Mouse (Mus musculus): Measurements from ENCODE around the gene Wdr81.

Gene Wdr81

DNA sequence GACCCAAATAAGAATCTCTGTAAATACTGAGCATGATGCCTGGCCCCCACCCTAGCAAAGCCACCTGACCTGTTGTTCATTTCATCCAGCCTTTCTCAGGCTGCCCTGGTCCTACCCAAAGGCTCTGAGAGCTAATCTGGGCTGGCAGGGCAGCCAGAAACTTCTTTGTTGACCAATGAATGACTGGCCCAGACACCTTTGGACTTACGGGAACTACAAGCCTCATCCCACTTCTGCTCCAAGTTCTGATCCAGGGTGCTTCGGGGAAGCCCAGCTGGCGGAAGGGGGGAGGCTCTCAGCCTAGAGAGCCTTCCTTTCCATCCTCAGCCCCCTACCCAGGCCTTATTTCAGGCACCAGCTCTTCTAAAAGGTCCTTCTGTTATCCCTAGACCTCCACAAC is 15.7 kb downstream of the Wdr81 start:
- in situ Hi-C loops (cut with MboI; ENCODE audit: low sequenced_read_pairs): no loop called here

DNA sequence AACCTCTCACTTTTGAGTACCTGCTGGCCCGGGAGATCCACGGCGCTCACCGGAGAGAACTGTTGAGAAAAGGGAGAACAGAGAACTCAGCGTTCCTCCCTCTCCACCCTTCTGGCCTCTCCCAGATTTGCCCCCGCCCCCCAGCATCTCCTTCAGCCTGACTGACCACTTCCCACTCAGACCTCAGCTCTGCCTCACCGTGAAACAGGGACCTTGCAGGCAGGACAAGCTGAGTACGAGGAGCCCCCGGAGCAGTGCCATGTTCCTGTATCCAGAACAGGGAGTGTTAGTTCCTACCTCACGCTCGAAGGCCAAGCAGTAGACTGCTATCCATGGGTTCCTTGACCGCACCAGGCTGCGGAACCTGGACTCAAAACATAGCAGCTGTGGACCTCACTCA is 16.3 kb downstream of the Wdr81 start:
- in situ Hi-C loops (cut with MboI; ENCODE audit: low sequenced_read_pairs): no loop called here

DNA sequence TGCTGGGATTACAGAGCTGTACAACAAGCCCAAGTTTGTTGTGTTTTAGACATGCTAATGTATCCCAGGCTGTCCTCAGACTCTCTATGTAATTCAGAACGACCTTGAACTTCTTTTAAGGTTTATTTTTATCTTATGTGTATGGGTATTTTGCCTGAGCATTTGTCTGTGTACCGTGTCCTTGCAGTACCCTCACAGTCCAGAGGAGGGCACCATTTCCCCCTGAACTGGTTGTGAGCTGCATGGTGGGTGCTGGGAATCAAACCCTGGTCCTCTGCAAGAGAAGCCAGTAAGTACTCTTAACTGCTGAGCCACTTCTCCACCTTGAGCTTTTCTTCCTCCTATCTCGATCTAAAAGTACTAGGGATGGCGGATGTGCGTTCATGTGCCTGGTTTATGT is 20.4 kb downstream of the Wdr81 start:
- in situ Hi-C loops (cut with MboI; ENCODE audit: low sequenced_read_pairs): no loop called here

DNA sequence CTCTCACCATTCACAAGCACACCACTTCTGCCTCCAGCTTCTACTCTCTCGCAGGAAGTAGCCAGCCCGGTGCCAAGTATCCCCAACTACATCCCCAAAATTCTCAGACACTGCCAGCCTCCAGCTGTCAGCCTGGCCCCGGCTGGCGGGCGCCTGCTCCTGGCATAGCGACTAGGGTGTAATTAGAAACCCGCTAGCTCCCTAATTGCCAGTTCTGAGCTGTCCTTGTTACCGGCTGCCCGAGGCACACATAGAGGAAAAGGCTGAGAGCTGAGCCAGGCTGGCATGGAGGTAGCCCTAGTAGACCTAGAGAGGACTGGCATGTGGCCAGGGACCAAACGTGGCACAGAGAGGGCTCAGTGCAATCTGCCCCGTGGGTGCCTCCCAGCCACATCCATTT is 23.2 kb downstream of the Wdr81 start:
- in situ Hi-C loops (cut with MboI; ENCODE audit: low sequenced_read_pairs): no loop called here

DNA sequence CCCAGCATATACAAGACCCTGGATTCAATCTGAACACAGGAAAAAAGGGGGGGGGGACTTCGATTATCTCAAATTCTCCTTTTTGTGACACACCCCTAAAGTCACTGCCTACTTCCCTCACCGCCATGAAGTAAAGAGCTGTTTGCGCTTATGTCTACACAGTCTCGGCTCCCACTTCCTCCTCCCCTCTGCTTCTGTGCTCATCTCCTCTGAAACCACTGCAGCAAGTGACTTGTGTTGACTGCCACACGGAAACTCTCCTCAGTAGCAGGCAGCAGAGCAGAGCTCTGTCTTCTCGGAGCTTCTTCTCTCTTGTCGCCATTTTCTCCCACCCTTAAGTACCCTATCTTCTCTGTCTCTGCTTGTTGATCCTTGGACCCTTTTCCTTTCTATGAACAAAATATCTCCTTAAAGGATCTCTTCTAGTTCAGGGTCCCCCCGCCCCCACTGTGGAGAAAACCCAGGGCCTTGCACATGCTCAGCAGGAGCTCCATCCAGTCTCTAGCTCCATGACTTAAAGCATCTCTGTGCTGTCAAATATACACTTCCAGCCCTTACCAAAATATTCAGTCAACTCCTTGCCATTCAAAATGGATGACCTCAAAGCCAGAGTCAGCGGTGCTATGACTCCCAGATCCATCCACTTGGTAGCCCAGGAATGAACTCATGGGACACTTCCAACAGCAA is 25.4 kb downstream of the Wdr81 start:
- in situ Hi-C loops (cut with MboI; ENCODE audit: low sequenced_read_pairs): no loop called here

DNA sequence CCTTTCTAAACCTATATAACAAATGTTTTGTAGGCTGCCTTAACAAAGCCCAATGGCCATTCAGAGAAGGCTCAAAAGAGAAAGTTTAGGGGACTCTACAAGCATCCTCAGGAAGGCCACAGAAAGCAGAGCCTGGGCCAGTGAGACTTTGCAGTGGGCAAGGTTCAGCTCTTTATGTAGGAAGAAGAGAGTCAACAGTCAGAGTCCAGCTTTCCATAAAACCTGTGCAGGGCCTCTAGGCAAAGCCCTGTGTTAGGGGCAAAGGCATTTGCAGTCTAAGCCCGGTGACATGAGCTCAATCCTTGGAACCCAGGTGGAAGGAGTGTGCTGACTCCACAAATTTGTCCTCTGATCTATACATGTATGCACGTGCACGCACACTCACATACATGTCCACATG is 30.1 kb downstream of the Wdr81 start:
- in situ Hi-C loops (cut with MboI; ENCODE audit: low sequenced_read_pairs): no loop called here

DNA sequence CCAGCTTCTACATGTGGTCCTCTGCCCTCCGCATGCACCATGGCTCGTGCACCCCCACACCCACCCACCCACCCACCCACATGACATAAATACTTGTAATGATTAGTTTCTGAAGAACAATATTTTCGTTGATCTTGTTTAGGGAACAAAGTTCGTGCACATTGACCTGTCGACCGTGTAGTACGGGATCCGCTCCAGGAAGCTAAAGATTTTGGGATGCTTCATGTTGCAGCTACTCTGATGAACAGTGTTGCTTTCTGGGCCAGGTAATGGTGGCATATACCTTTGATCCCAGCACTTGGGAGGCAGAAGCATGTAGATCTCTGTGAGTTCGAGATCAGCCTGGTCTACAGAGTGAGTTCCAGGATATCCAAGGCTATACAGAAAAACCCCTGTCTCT is 30.5 kb downstream of the Wdr81 start:
- in situ Hi-C loops (cut with MboI; ENCODE audit: low sequenced_read_pairs): no loop called here

DNA sequence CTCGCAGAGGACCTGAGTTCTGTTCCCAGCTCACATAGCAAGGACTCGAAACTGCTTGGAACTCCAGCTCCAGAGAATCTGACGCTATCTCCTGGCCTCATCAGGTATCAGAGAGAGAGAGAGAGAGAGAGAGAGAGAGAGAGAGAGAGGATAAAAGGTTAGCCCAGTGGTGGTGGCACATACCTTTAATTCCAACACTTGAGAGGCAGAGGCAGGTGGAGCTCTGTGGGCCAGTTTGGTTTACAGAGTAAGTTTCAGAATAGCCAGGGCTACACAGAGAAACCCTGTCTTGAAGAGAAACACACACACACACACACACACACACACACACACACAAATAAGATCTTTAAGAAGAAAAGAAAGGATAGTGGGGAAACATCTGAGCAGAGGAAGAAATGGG is 31.4 kb downstream of the Wdr81 start:
- in situ Hi-C loops (cut with MboI; ENCODE audit: low sequenced_read_pairs): no loop called here

DNA sequence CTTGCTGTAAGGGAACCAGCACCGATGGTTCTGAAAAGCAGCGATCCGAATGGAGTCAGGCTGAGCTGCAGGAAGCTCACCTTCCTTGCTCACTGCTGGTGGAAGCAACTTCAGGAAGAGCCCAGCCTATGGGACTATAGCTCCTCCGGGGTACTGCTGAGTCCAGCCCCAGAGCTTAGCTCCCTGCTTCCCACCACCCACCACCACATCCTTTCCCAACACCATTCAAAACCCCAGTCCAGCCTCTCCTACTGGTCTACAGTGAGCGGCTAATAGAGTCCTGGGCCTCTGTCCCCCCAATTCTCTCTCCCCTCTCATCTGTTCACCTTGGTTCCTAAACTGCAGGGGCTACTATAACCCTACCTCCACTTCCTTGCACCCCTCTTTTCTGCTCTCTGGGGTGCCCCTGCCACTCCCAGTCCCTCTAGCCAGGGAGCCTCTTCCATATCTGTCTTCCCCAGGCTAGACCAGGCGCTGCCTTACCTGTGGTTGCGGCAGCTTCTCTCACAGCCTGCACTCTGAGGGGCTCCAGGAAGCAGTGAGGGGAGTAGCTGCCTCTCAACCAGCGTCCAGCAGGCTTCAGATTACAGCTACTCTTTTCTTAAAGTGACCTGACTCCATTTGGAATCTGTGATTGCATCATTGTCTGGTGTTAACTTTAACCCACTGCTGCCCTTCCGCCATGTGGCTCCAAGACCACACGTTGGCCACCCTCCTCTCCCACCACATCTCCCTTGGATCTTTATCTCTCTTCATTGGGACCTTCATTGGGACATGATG is 32.3 kb downstream of the Wdr81 start, which contains the start of gene Serpinf1:
Gene Serpinf1 (minus strand): TSS at position 689 of the 780 bp plus-strand sequence.
- in situ Hi-C loops (cut with MboI; ENCODE audit: low sequenced_read_pairs): no loop called here

DNA sequence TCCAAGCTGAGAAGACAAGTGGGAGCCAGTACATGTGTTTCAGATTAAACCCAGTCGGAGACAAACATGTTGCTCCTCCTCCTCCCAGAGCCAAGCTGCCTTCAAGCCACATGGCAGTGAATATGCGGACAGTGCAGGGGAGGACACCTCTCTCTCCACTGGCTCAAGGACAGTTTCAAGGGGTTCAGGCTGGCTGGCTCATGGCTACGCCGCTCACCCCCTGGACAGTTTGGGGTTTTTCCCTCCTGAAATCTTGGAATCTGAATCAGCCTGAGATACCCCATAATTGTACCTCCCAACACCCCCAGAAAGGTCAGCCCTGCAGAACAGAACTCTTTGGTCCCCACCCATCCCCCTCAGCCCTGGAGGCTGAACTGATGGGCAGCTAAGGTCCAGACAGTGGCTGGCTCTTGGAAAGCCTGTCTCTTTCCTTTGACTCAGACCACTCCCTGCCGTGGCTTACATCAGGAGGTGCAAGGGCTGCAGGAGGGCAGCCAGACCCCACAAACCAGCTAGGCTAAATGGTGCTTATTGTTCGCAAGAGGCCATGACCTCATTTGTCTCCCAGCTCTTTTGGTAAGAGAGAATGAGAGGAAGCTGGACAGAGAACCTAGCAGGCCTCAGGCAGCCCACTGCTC is 33.0 kb downstream of the Wdr81 start:
- in situ Hi-C loops (cut with MboI; ENCODE audit: low sequenced_read_pairs): no loop called here

DNA sequence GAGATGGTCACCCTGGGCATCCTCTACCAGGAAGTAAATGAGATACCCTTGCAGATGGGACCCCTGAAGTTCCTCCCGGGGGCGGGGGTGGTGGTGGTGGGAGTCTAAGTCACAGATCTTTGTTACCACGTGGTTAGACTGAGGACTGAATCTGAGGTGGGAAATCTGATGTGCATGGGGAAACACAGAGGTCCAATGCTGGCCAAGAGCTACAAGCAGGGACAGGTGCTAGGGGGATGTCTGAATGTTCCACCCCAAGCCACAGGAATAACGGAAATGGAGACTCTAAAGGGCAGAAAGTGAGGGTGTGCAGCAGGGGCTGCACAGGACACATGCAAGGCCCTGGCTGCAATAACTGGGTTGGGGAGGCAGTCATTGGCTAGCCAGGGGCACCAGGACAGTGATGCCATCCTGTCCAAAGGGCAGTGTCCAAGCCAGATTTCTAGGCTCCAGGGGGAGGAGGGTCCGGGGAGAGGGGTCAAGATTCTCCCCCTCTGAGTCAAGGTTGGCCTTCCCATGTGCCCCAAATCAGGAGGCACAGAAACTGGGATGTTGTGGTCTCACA is 33.6 kb downstream of the Wdr81 start:
- in situ Hi-C loops (cut with MboI; ENCODE audit: low sequenced_read_pairs): no loop called here

DNA sequence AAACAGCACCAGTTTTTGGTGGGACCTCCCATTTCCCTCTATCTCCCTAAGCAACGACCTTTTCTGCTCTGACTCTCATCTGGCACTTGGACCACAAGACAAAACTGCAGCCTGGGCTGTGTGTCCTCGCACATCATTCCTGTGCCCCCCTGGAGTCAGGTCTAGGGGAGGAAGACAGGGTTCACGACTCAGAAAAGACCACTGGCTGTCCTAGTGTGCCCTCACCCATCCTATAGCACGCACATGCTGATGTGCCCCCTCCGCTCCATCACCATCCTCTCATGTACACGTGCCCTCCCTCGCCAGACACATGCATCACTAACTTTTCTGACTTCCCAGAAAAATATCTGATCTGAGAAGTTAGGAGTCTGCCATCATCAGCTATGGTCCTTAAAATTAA is 34.5 kb downstream of the Wdr81 start:
- in situ Hi-C loops (cut with MboI; ENCODE audit: low sequenced_read_pairs): no loop called here

DNA sequence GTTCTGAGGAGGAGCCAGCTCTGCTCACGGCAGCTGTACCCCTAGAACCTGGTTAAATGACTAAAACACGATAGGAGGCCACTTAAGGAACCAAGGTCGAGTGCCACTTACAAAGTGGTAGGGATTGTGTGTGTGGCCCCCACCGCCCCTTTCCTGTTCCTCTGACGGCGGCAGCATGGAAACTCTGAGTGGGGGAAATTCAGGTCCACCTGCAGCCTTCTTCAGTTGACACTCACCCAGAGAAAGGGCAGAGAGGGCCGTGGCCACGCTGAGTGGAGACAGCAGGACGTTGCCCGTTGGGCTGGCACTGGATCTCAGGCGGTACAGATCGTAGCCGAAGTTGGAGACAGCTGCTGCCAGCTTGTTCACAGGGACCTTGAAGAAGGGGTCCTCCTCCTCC is 38.5 kb downstream of the Wdr81 start:
- in situ Hi-C loops (cut with MboI; ENCODE audit: low sequenced_read_pairs): no loop called here

DNA sequence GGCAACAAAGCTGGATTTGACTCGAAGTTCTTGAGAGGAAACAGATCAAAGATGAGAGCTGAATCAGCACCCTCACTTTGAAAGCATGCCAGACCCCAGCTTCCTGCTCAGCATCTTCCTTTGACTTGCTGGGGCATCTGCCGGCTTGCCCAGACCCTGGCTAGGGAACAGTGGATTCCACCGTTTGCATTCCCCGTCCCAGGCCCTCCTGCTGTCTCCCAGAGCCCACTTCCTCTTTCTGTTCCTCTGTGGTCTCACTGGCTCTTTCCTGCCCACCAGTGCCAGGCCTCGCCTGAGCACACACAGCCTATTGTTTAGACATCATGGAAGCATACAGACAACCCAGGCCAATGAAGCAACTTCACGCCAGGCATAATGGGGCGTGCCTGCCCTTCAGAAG is 39.4 kb downstream of the Wdr81 start:
- in situ Hi-C loops (cut with MboI; ENCODE audit: low sequenced_read_pairs): no loop called here

DNA sequence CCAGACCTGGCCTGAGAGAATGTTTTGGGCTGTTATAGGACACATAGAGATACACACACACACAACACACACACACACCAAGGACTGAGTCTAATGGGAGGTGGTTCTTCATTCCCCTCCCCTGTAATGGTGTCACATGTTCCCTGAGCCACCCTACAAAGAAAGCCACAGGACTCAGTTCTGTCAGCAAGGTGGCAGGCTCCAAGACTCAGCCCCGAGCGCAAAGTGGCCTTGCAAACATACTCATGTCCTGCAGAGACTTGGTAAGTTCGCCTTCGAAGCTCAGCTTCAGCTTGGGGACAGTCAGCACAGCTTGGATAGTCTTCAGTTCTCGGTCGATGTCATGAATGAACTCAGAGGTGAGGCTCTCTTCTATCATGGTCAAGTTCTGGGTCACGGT is 43.9 kb downstream of the Wdr81 start:
- in situ Hi-C loops (cut with MboI; ENCODE audit: low sequenced_read_pairs): no loop called here

DNA sequence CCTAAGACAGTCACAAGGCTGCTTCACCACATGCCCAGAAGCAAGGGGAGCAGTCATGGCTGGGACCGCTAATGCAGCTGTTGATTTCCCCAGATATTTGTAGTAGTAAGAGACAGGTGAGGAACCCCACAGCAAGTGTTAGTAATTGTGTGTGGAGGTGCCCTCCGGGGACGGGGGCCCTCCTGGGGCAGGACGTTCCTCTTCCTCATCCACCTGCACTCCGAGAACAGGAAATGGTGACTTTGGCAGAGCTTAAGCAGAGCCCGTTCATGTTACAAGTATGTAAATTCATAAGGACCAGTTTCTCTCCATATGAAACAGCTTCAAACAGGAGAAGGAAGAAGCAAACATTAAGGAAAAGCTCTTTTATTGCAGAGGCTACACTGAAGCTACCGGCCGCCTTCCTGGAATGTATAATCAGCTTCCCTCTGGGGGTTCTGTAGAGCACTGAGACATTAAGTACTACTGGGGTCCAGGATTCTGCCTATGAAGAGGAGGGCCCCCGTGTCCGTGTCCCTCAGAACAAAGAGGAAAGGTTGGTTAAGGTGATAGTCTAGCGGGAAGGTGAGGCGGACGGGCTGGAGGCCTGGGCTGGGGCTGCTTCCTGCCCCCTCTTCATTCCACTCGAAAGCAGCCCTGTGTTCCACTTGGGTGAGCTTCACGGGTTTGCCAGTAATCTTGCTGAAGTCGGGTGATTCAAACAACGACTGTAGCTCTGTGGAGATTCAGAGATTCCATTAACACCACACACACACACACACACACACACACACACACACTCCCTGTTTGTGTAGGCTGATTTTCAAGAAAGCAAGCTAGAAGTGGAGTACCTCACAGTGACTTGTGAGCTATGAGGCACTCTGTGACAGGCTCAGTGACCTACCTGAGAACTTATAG is 44.6 kb downstream of the Wdr81 start:
- in situ Hi-C loops (cut with MboI; ENCODE audit: low sequenced_read_pairs): no loop called here

DNA sequence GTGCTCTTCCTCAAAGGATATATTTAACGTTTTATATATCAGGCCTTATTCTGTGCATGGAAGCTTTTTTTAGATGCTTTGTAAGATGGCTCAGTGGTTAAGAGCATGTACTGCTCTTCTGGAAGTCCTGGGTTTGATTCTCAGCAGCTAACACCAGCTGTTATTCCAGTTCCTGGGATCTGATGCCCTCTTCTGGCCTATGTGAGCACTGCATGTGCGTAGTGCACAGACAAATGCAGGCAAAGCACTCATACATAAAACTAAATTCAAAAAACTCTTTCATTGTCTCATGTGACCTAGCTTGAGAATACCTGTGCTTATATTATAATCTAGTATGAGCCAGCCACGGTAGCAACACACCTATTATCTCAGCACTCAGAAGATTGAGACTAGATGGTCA is 47.7 kb downstream of the Wdr81 start:
- in situ Hi-C loops (cut with MboI; ENCODE audit: low sequenced_read_pairs): no loop called here

DNA sequence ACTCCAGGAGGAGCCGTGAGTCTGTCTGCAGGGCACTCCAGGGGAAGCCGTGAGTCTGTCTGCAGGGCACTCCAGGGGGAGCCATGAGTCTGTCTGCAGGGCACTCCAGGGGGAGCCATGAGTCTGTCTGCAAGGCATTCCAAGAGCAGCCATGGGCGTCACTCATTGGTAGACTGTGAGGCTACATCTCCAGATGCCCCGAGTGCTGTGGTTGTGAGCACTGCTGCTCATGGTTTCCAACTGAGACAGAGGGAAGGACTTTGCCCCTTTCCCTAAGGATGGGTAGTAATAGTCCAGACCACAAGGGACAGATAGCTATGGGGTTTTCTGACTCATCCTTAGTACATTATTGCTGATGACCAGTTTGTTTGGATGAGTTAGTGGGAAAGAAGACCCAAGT is 48.4 kb downstream of the Wdr81 start:
- in situ Hi-C loops (cut with MboI; ENCODE audit: low sequenced_read_pairs): no loop called here

DNA sequence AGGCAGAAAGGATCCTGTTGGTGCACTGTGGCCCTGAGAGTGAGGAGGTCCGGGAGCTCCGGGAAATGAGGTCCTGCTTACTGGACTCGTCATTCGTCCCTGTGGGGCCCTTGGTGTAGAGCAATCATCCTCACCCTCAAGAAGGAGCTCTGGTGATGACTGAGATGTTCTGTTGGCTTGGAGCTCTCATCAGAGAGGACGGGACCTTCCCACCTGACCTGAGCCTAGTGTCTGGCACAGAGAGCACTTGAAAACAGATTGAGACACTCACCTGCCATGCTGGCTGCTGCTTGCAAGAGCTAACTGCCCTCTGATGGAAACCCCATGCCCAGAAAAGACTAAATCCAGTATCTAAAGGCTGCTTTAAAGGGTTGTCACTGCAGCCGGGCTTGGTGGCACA is 49.7 kb downstream of the Wdr81 start:
- in situ Hi-C loops (cut with MboI; ENCODE audit: low sequenced_read_pairs): no loop called here

DNA sequence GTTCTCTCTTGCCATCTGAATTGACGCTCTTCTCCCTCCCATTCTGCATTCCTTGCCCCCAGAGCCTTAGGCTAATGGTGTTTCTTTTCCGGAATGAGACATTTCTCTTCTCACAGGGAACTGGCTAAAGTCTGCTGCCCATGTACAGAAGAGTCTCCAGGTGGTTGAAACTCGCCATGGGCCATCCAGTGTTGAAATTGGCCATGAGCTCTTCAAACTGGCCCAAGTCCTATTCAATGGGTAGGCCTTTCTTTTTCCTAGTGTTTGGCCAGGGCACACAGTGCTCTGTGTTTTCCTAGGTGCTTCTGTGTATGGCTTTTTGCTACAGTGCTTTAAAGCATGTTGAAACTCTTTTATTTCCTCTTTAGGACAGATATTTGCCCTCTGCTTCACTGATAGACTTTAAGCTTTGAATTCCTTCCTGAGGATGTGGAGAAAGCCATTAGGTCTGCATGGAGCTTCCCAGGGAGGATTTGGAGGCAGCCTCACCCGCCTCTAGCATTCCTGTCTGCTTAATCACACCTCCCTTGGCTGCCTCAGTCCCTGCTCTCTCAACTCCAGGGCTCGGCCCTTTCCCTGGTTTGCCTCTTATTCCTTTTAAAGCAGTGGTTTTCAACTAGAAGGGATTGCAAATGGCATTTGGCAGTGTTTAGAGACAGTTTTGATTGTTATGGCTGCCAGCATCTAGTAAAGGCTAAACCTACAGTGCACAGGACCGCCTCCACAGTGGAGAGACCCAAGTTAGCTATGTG is 51.0 kb downstream of the Wdr81 start:
- in situ Hi-C loops (cut with MboI; ENCODE audit: low sequenced_read_pairs): no loop called here
